Mouse (Mus musculus): ENCODE results near the gene Proz.
A peak's percentile ranks its signal among the peaks of the same experiment; 100 is the strongest.

Gene Proz

GRCm38 (mm10) chr8:13105908-13106551, 45.3 kb downstream of the Proz start:
- DNase-seq (ENCODE audit: low spot score in 2 of 2), result peak in 1 of 2 experiments; percentile 35

- DNase-seq (ENCODE audit: low spot score in 2 of 2), result no peak
These were observed 47.4 kb downstream of the Proz start for GRCm38 (mm10) chr8:13107990-13108638.

- no peak for DNase-seq (ENCODE audit: low spot score in 2 of 2)
These were observed 48.3 kb downstream of the Proz start for GRCm38 (mm10) chr8:13108967-13109366.

- no peak for DNase-seq (ENCODE audit: low spot score in 2 of 2)
These were observed 48.8 kb downstream of the Proz start for GRCm38 (mm10) chr8:13109416-13109960.

GRCm38 (mm10) chr8:13111917-13112316, 51.2 kb downstream of the Proz start:
- DNase-seq (ENCODE audit: low spot score in 2 of 2), result no peak

- no peak for DNase-seq (ENCODE audit: low spot score in 2 of 2)
These were observed 52.5 kb downstream of the Proz start for GRCm38 (mm10) chr8:13113232-13113631.

- no peak for DNase-seq (ENCODE audit: low spot score in 2 of 2)
These were observed 56.4 kb downstream of the Proz start for GRCm38 (mm10) chr8:13117096-13117495.

- DNase-seq (ENCODE audit: low spot score in 2 of 2), result no peak
These were observed 57.8 kb downstream of the Proz start for GRCm38 (mm10) chr8:13118516-13118915.

GRCm38 (mm10) chr8:13120882-13121665, 60.4 kb downstream of the Proz start:
- no peak for DNase-seq (ENCODE audit: low spot score in 2 of 2)

- DNase-seq (ENCODE audit: low spot score in 2 of 2), result no peak
These were observed 62.2 kb downstream of the Proz start for GRCm38 (mm10) chr8:13122887-13123421.

GRCm38 (mm10) chr8:13124897-13125296, 64.2 kb downstream of the Proz start:
- no peak for DNase-seq (ENCODE audit: low spot score in 2 of 2)
